Mouse (Mus musculus) forebrain, embryonic 13.5 days (tissue): ENCODE data around the gene Acot12. TPM values are rescaled to one million over a fixed set of nuclear protein-coding genes. Genes with fewer than 3 reads are reported as not detected.
A peak's percentile ranks its signal among the peaks of the same experiment; 100 is the strongest.

Experiments used
- ATAC-seq: fragments of 200-750 bp; cut with Nextera tagmentation; 2 replicates; pipeline ENCODE4 v1.8.0; 2017
- H3K27ac ChIP-seq: fragments of 300-500 bp; sonication (generic); 2 replicates; pipeline ENCODE4 v1.5.1; 2015; ENCODE audit warnings: inconsistent platforms, mild to moderate bottlenecking, moderate library complexity
- H3K27me3 ChIP-seq: fragments of 300-500 bp; sonication (generic); 2 replicates; pipeline ENCODE4 v1.6.1; 2015; ENCODE audit warnings: mild to moderate bottlenecking, inconsistent platforms
- H3K36me3 ChIP-seq: fragments of 300-500 bp; sonication (generic); 2 replicates; pipeline ENCODE4 v1.6.1; 2015; ENCODE audit warnings: mild to moderate bottlenecking, inconsistent platforms; ENCODE audit not compliant: poor library complexity, severe bottlenecking
- H3K4me1 ChIP-seq: fragments of 300-500 bp; sonication (generic); 2 replicates; pipeline ENCODE4 v1.6.1; 2015; ENCODE audit warnings: inconsistent platforms
- H3K4me2 ChIP-seq: fragments of 300-500 bp; sonication (generic); 2 replicates; pipeline ENCODE4 v1.6.1; 2015; ENCODE audit warnings: inconsistent platforms, mild to moderate bottlenecking, moderate library complexity
- H3K4me3 ChIP-seq: fragments of 300-500 bp; sonication (generic); 2 replicates; pipeline ENCODE4 v1.5.1; 2015; ENCODE audit warnings: mild to moderate bottlenecking, inconsistent platforms
- H3K9ac ChIP-seq: fragments of 300-500 bp; sonication (generic); 2 replicates; pipeline ENCODE4 v1.6.1; 2015; ENCODE audit warnings: mild to moderate bottlenecking, inconsistent platforms
- H3K9me3 ChIP-seq: fragments of 300-500 bp; sonication (generic); replicated peaks from 2 replicates; pipeline ENCODE4 v1.6.1; 2016; ENCODE audit warnings: inconsistent platforms
- WGBS: fragments of 180-500 bp; shearing (Covaris S2); methylation state at CpG from one replicate; pipeline ENCODE4 v1.1.7; 2015; 5-methylcytosine and 5-hydroxymethylcytosine counted together
- polyA plus RNA-seq: library from polyadenylated mRNA; unstranded; fragments of >200 nt; fragmentation: Nextera tagmentation; extraction: Ambion mirVana; gene quantifications from 2 replicates; pipeline ENCODE4 v1.2.1, GENCODE M21; 2015

The Acot12 gene
- polyA plus RNA-seq, 1 experiment from 2014 or later, result not detected

- 97% methylated on average over 1 of the region's 1 CpGs for WGBS
- Histone ChIP-seq H3K27ac (no peak overlapping the region), H3K27me3 (peaks cover 12% of the 10 kb centered on the region), H3K4me2 (no peak overlapping the region), H3K4me1 (peaks cover 8% of the 10 kb centered on the region), H3K9ac (no peak overlapping the region), H3K9me3 (no peaks in the 10 kb centered on the region), H3K4me3 (no peak overlapping the region), H3K36me3 (no peaks in the 10 kb centered on the region)
- ATAC-seq, result no peak
Measured at GRCm38 (mm10) chr13:91737191-91737590, 4.1 kb upstream of the Acot12 start.

DNA sequence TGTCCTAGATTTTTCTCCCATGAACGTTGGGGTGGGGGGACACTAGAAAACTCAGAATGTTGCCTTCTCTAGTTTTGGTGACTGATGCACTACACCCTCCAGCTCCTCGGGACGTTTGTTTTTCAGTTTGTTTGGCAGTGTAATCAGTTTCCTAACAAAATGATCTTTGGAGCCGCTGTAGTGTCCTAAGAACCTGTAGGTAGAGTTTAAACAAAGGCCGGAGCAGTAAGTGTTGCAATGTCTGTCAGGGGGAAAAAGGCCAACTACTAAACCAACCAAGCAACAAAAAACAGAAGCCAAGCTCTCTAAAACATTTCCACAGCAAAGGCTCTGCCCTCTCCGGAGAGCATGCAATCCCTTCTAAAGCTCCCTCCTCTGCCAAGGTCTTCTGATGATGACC, 461 bp upstream of the Acot12 start:
- Histone ChIP-seq H3K4me1 (peaks cover 8% of the 10 kb centered on the region), H3K4me2 (peak overlapping the region; percentile 82), H3K27ac (no peak overlapping the region), H3K9ac (peak overlapping the region; percentile 67; the same call in 1 of the 2 replicates), H3K27me3 (peaks cover 12% of the 10 kb centered on the region), H3K9me3 (no peaks in the 10 kb centered on the region), H3K4me3 (peak overlapping the region; percentile 41), H3K36me3 (no peaks in the 10 kb centered on the region)
- WGBS, result 73% methylated on average over 6 of the region's 6 CpGs
- ATAC-seq, result no peak

DNA sequence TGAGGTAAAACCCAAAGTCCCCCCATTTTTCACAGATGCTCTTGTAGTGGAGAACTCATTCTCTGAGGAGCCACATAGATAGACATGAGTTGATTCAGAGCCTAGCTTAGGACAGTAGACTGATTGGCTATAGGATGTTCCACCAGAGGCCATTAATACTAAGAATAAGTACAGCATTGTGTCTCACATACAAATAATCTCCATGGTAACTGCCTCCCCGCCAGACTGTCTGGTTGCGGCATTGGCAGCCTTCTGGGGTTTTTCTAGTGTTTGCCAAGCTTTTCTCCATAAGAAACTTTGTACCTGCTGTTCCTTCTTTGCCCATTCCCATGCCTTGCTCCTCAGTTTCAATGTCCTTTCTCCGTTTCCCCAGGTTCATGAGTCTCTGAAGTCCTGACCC, 1.9 kb downstream of the Acot12 start:
- Histone ChIP-seq H3K36me3 (no peaks in the 10 kb centered on the region), H3K4me2 (no peak overlapping the region), H3K9me3 (no peaks in the 10 kb centered on the region), H3K4me1 (peaks cover 8% of the 10 kb centered on the region), H3K4me3 (no peak overlapping the region), H3K9ac (no peak overlapping the region), H3K27ac (no peak overlapping the region), H3K27me3 (peaks cover 12% of the 10 kb centered on the region)
- 73% methylated on average over 3 of the region's 3 CpGs for WGBS
- peak; percentile 54; the same call in 1 of the 2 replicates for ATAC-seq

DNA sequence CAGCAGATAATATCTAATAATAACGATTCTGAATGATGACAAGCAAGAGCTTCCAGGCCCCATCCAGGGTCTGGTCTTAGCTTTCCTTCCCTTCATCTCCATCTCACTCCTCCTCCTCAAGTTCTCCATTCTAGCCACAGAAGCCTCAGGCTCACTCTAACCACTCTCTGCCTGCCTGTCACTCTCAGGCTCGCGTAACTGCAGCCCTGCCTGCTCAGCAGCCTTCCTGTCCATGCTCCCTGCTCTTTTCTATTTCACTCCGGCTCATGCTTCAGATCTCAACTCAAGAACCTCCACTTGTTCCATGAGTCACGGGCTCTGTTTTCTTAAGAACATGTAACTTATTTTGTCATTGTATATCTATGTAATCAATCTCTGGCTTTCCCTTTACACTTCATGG, 5.2 kb downstream of the Acot12 start:
- Histone ChIP-seq H3K27ac (no peak overlapping the region), H3K9me3 (no peaks in the 10 kb centered on the region), H3K4me2 (no peak overlapping the region), H3K36me3 (no peaks in the 10 kb centered on the region), H3K9ac (no peak overlapping the region), H3K27me3 (peaks cover 6% of the 10 kb centered on the region; the same call in 1 of the 2 replicates), H3K4me3 (no peak overlapping the region), H3K4me1 (peaks cover 4% of the 10 kb centered on the region)
- 85% methylated on average over 5 of the region's 5 CpGs for WGBS
- ATAC-seq, result no peak

DNA sequence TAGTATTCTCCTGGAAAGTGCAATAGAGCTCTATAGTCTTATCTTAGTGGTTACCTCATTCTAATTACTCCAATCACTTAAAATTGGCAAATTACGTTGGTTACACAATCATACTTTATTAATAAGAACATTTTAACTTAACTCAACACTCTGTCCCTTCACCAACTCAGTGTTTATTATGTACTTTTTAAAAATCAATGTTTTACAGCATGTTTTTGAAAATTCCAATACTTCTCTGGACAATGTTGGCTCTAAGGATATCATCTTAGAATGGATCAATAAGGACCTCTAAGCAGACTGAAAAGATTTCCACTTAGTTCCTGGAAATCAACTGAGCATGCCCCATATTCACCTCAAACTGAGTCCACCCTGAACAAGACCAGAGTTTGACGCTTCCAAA, 7.1 kb downstream of the Acot12 start:
- Histone ChIP-seq H3K4me3 (no peak overlapping the region), H3K9me3 (no peaks in the 10 kb centered on the region), H3K36me3 (no peaks in the 10 kb centered on the region), H3K4me1 (no peaks in the 10 kb centered on the region), H3K9ac (no peak overlapping the region), H3K27ac (no peak overlapping the region), H3K4me2 (no peak overlapping the region), H3K27me3 (no peaks in the 10 kb centered on the region)
- whole genome bisulfite sequencing, result 85% methylated on average over 2 of the region's 2 CpGs
- ATAC-seq, result no peak

- no peak overlapping the region for H3K4me2 ChIP-seq
- no peak overlapping the region for H3K4me3 ChIP-seq
- ATAC-seq, result no peak
- no peaks in the 10 kb centered on the region for H3K36me3 ChIP-seq
- H3K27ac ChIP-seq, result no peak overlapping the region
- 88% methylated on average over 4 of the region's 4 CpGs for WGBS
- H3K9me3 ChIP-seq, result no peaks in the 10 kb centered on the region
- H3K4me1 ChIP-seq, result no peaks in the 10 kb centered on the region
- H3K27me3 ChIP-seq, result no peaks in the 10 kb centered on the region
- no peak overlapping the region for H3K9ac ChIP-seq
Measured at GRCm38 (mm10) chr13:91749981-91750380, 8.7 kb downstream of the Acot12 start.

- no peaks in the 10 kb centered on the region for H3K9me3 ChIP-seq
- no peak overlapping the region for H3K4me2 ChIP-seq
- H3K36me3 ChIP-seq, result no peaks in the 10 kb centered on the region
- H3K27ac ChIP-seq, result no peak overlapping the region
- no peaks in the 10 kb centered on the region for H3K27me3 ChIP-seq
- no peak overlapping the region for H3K4me3 ChIP-seq
- ATAC-seq, result 0 out of 2 replicates have a peak, but pooled peaks have one; percentile 24
- no peak overlapping the region for H3K9ac ChIP-seq
- no peaks in the 10 kb centered on the region for H3K4me1 ChIP-seq
- 66% methylated on average over 4 of the region's 4 CpGs for WGBS
Measured at GRCm38 (mm10) chr13:91753724-91754123, 12.4 kb downstream of the Acot12 start.

- H3K4me1 ChIP-seq, result no peaks in the 10 kb centered on the region
- H3K36me3 ChIP-seq, result no peaks in the 10 kb centered on the region
- no peak overlapping the region for H3K9ac ChIP-seq
- no peak overlapping the region for H3K4me3 ChIP-seq
- no peak overlapping the region for H3K4me2 ChIP-seq
- no peaks in the 10 kb centered on the region for H3K9me3 ChIP-seq
- H3K27me3 ChIP-seq, result no peaks in the 10 kb centered on the region
- ATAC-seq, result no peak
- H3K27ac ChIP-seq, result no peak overlapping the region
Measured at GRCm38 (mm10) chr13:91754762-91755161, 13.4 kb downstream of the Acot12 start.

DNA sequence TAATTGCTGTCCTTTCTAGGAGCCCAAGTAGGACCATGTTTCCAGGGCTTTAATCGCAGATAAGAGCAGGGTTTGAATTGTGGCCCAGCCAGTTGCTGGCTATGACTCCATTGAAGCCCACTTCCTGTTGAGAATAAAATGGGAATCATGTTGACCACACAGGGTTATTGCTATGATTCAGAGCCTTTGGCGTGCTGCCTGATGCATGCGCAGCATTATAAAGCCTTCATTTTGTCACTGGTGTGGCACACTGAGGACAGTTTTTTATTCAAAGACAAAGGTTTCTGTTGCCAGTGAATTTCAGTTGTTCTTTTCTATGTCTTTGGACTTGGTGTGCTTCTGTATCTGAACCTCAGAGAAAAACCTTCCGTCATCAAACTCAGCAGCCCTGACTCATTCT, 14.9 kb downstream of the Acot12 start:
- Histone ChIP-seq H3K27ac (no peak overlapping the region), H3K4me1 (no peaks in the 10 kb centered on the region), H3K27me3 (no peaks in the 10 kb centered on the region), H3K9me3 (no peaks in the 10 kb centered on the region), H3K9ac (no peak overlapping the region), H3K4me3 (no peak overlapping the region), H3K36me3 (no peaks in the 10 kb centered on the region), H3K4me2 (no peak overlapping the region)
- no peak for ATAC-seq
- WGBS, result 83% methylated on average over 4 of the region's 4 CpGs

- ATAC-seq, result no peak
- H3K27me3 ChIP-seq, result no peaks in the 10 kb centered on the region
- no peak overlapping the region for H3K27ac ChIP-seq
- H3K9ac ChIP-seq, result no peak overlapping the region
- WGBS, result 87% methylated on average over 7 of the region's 7 CpGs
- no peaks in the 10 kb centered on the region for H3K9me3 ChIP-seq
- no peak overlapping the region for H3K4me3 ChIP-seq
- no peak overlapping the region for H3K4me2 ChIP-seq
- no peaks in the 10 kb centered on the region for H3K36me3 ChIP-seq
- H3K4me1 ChIP-seq, result no peaks in the 10 kb centered on the region
Measured at GRCm38 (mm10) chr13:91758316-91759048, 17.2 kb downstream of the Acot12 start.

DNA sequence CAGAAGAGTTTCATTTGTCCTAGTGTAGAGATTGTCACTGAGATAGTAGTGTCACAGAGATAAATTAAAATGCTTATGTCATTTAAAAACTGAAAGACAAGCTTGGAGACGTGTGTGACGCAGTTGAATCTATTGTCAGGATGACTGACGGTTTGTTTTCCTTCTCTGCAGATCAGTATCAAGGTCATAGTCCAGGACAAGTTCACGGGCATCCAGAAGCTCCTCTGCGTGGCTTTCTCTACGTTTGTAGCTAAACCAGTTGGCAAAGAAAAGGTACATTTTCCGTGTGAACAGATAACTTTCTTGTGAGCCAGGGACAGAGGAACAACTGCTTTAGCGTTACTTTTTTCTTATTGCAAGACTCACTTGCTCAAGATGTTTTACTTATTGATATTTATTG, 18.5 kb downstream of the Acot12 start:
- no peak overlapping the region for H3K27ac ChIP-seq

DNA sequence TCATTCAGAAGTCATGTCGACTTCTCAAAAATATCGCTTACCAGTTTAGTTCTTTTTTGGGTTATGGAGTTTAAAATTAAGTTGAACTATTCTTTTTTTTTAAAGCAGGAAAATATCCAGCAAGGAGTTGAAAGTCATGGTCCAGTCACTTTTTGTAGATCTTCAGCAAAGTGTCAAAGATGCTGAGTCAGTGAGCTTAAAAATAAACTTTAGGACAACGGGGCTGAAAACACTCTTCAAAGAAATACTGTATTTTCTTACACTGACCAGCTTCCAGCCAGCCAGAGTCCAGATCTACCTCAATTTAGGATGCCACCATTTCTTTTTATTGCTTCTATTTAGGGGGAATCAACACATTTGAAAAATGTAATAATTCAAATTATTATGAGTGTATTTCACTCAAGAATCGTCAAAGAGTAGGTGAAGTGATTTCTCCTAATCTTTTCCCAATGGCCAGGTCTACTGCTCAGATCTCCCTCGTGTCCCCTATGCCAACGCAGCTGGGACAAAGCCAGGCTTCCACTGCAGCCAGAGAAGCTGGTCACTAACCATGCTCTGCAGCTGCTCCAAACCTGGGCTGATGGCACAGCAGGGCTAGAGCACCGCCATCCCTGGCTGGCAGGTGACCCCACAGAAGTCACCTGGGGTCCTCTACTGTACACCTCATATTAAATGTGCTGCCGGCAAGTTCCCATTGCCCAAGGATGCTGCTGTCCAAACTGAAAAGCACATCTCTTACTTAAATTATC, 19.2 kb downstream of the Acot12 start:
- Histone ChIP-seq H3K27me3 (no peaks in the 10 kb centered on the region), H3K4me3 (no peak overlapping the region), H3K9me3 (no peaks in the 10 kb centered on the region), H3K27ac (no peak overlapping the region), H3K9ac (no peak overlapping the region), H3K36me3 (no peaks in the 10 kb centered on the region), H3K4me1 (no peaks in the 10 kb centered on the region), H3K4me2 (no peak overlapping the region)
- ATAC-seq, result no peak
- WGBS, result 94% methylated on average over 8 of the region's 8 CpGs

More for the DNA sequence above, 18.5 kb downstream of the Acot12 start:
- no peaks in the 10 kb centered on the region for H3K4me1 ChIP-seq
- H3K9ac ChIP-seq, result no peak overlapping the region
- H3K4me3 ChIP-seq, result no peak overlapping the region
- ATAC-seq, result no peak
- no peaks in the 10 kb centered on the region for H3K27me3 ChIP-seq
- no peaks in the 10 kb centered on the region for H3K36me3 ChIP-seq
- no peaks in the 10 kb centered on the region for H3K9me3 ChIP-seq
- no peak overlapping the region for H3K4me2 ChIP-seq
- 79% methylated on average over 8 of the region's 8 CpGs for WGBS
